22 mouse cellular contexts compared by ENCODE assay signal in genomic region chr15:36367296-36367695, GRCm38 (mm10).
A peak's percentile ranks its signal among the peaks of the same experiment; 100 is the strongest.
DNase-seq lines count a peak whose midpoint lies in the region; ATAC-seq and TF ChIP-seq lines count a peak whose summit lies in the region.
"Had no signal": no experiment of that assay in that cellular context is flagged by ENCODE, and none has a peak within 500 bp of the region (broad histone marks: within the 10 kb centered on the region; RNA-seq: fewer than 3 reads in every experiment).

No protein-coding gene starts in this region.

- no peaks in the 10 kb centered on the region for H3K36me3 ChIP-seq in testis, adult 2 months (ENCODE audit: control insufficient read depth, insufficient read depth, low read length)
- no peaks in the 10 kb centered on the region for H3K36me3 ChIP-seq in liver, postnatal 0 days (replicated peaks; ENCODE audit: insufficient read depth, low read length)
- H3K36me3 ChIP-seq: embryonic facial prominence, embryonic 15.5 days; forebrain, embryonic 10.5 days; limb, embryonic 13.5 days had no signal

- no peak overlapping the region for H3K27ac ChIP-seq in testis, adult 2 months (ENCODE audit: control insufficient read depth, insufficient read depth, low read depth, low read length)
- H3K27ac ChIP-seq in liver, postnatal 0 days (ENCODE audit: low read depth): peak overlapping the region; percentile 40; the same call in 1 of the 2 replicates
- H3K27ac ChIP-seq: embryonic facial prominence, embryonic 15.5 days; forebrain, embryonic 10.5 days; gastrocnemius, adult 2 months; limb, embryonic 13.5 days had no signal

- peak; percentile 86 for ATAC-seq in liver, postnatal 0 days
- no peak for ATAC-seq in frontal cortex, adult (ENCODE audit: low TSS enrichment)
- ATAC-seq: forebrain, postnatal 0 days had no signal

- no peaks in the 10 kb centered on the region for H3K4me1 ChIP-seq in testis, adult 2 months (ENCODE audit: control insufficient read depth, insufficient read depth, low read length)
- peaks cover 15% of the 10 kb centered on the region for H3K4me1 ChIP-seq in liver, postnatal 0 days (ENCODE audit: insufficient read depth)
- H3K4me1 ChIP-seq: embryonic facial prominence, embryonic 15.5 days; forebrain, embryonic 10.5 days; limb, embryonic 13.5 days had no signal

- no peak for TF ChIP-seq CTCF in testis, adult 2 months (IDR thresholded peaks at IDR 0.05; ENCODE audit: control insufficient read depth, insufficient read depth, insufficient replicate concordance, low read depth, low read length)
- TF ChIP-seq CTCF in liver, postnatal 0 days (IDR thresholded peaks at IDR 0.05; ENCODE audit: low read depth): no peak

- intact Hi-C loops in heart, postnatal 14 days (cut with DNase I): loop anchor here (5.0 kb wide), 1 partner anchor 105 kb away; no protein-coding TSS in a partner anchor

- TF ChIP-seq EP300 in liver, postnatal 0 days (IDR thresholded peaks at IDR 0.05; ENCODE audit: low read depth): peak; percentile 69

- no peak overlapping the region for H3K4me2 ChIP-seq in liver, postnatal 0 days (ENCODE audit: low read depth, low read length)
- H3K4me2 ChIP-seq: embryonic facial prominence, embryonic 15.5 days; limb, embryonic 13.5 days; lung, embryonic 14.5 days; midbrain, embryonic 11.5 days had no signal

- no peaks in the 10 kb centered on the region for H3K27me3 ChIP-seq in testis, adult 2 months (ENCODE audit: control insufficient read depth, insufficient read depth, low read length)
- H3K27me3 ChIP-seq in liver, postnatal 0 days (ENCODE audit: insufficient read depth, low read length): no peaks in the 10 kb centered on the region
- H3K27me3 ChIP-seq: CH12.LX; embryonic facial prominence, embryonic 15.5 days; limb, embryonic 13.5 days had no signal

- H3K9ac ChIP-seq in liver, postnatal 0 days (replicated peaks): no peak overlapping the region
- H3K9ac ChIP-seq: embryonic facial prominence, embryonic 15.5 days; forebrain, postnatal 0 days; limb, embryonic 13.5 days; lung, embryonic 14.5 days had no signal

- H3K9me3 ChIP-seq in liver, postnatal 0 days (ENCODE audit: low read length): no peaks in the 10 kb centered on the region
- H3K9me3 ChIP-seq: embryonic facial prominence, embryonic 15.5 days; forebrain, embryonic 10.5 days; limb, embryonic 13.5 days had no signal

- peak; percentile 63 for DNase-seq in heart, adult 11 months
- no peak for DNase-seq in heart, postnatal 14 days
- no peak for DNase-seq in testis, postnatal 14 days (ENCODE audit: low spot score)
- peak; percentile 31 for DNase-seq in liver, postnatal 0 days
- DNase-seq in left cerebral cortex, adult 8-10 months (ENCODE audit: low spot score in 2 of 2): no peak
- DNase-seq: cerebellum, adult 9-11 months; embryo, embryonic 11 days; forebrain, postnatal 0 days; gastrocnemius, adult 2 months; heart, postnatal 4 days; kidney, adult 9 months; kidney, postnatal 4 days; lung, embryonic 14.5 days; lung, postnatal 36 days; thymus, postnatal 36 days had no signal

- TF ChIP-seq POLR2A in testis, adult 2 months (IDR thresholded peaks at IDR 0.05; ENCODE audit: control insufficient read depth, low read depth, low read length): no peak

- H3K4me3 ChIP-seq in testis, adult 2 months (ENCODE audit: control insufficient read depth, low read depth, low read length): peak overlapping the region; percentile 78; the same call in 1 of the 2 replicates
- no peak overlapping the region for H3K4me3 ChIP-seq in liver, postnatal 0 days (ENCODE audit: low read depth, low read length)
- H3K4me3 ChIP-seq: embryonic facial prominence, embryonic 15.5 days; forebrain, embryonic 10.5 days; gastrocnemius, adult 2 months; limb, embryonic 13.5 days had no signal

Comparison
In these comparisons a context has a peak if more than half of its experiments do, and no peak if none do; other contexts are left out.
1. DNase-seq: peak in heart, adult 11 months (single experiment) and liver, postnatal 0 days (single experiment); none in heart, postnatal 14 days (0 of 2), testis, postnatal 14 days (single experiment) and left cerebral cortex, adult 8-10 months (0 of 2).